8 mouse cellular contexts compared by ENCODE assay signal in genomic region chr17:25222951-25223601, GRCm38 (mm10). TPM values are rescaled to one million over a fixed set of nuclear protein-coding genes. Genes with fewer than 3 reads are reported as not detected.
A peak's percentile ranks its signal among the peaks of the same experiment; 100 is the strongest.
DNase-seq lines count a peak whose midpoint lies in the region; ATAC-seq lines count a peak whose summit lies in the region.

No protein-coding gene starts in this region.

- DNase-seq in cerebellum, adult 9-11 months, result peak; percentile 51
- no peak for DNase-seq in cerebellum, adult 8-10 months
- DNase-seq in thymus, postnatal 10 days (ENCODE audit: low spot score in 2 of 2), result peak; percentile 21 to 27
- no peak for DNase-seq in thymus, adult 18-20 months
- DNase-seq in urinary bladder, postnatal 4 days (ENCODE audit: low spot score in 2 of 2), result no peak
- no peak for DNase-seq in gastrocnemius, postnatal 4 days (ENCODE audit: low spot score in 2 of 2)

- no peak overlapping the region for H3K9ac ChIP-seq in intestine, embryonic 15.5 days
- H3K9ac ChIP-seq in neural tube, embryonic 13.5 days, result peak overlapping the region; percentile 46; the same call in 1 of the 2 replicates

- no peaks in the 10 kb centered on the region for H3K9me3 ChIP-seq in intestine, embryonic 15.5 days
- no peaks in the 10 kb centered on the region for H3K9me3 ChIP-seq in neural tube, embryonic 13.5 days

- peak overlapping the region; percentile 29 for H3K4me3 ChIP-seq in intestine, embryonic 15.5 days (replicated peaks)
- peak overlapping the region; percentile 24 for H3K4me3 ChIP-seq in neural tube, embryonic 13.5 days

- peaks cover 6% of the 10 kb centered on the region for H3K4me1 ChIP-seq in intestine, embryonic 15.5 days (replicated peaks)
- peaks cover 19% of the 10 kb centered on the region for H3K4me1 ChIP-seq in neural tube, embryonic 13.5 days (replicated peaks)

- no peaks in the 10 kb centered on the region for H3K27me3 ChIP-seq in intestine, embryonic 15.5 days (replicated peaks)
- no peaks in the 10 kb centered on the region for H3K27me3 ChIP-seq in neural tube, embryonic 13.5 days

- WGBS in intestine, embryonic 15.5 days, result 50% methylated on average over 6 of the region's 6 CpGs
- WGBS in neural tube, embryonic 13.5 days, result 54% methylated on average over 6 of the region's 6 CpGs

- peak overlapping the region; percentile 59 for H3K4me2 ChIP-seq in intestine, embryonic 15.5 days (replicated peaks)
- H3K4me2 ChIP-seq in neural tube, embryonic 13.5 days, result peak overlapping the region; percentile 58

- no peak overlapping the region for H3K27ac ChIP-seq in intestine, embryonic 15.5 days
- no peak overlapping the region for H3K27ac ChIP-seq in neural tube, embryonic 13.5 days (replicated peaks)

- ATAC-seq in intestine, embryonic 15.5 days, result no peak
- ATAC-seq in neural tube, embryonic 13.5 days (ENCODE audit: low read depth), result no peak

- 0 out of 2 replicates have a peak, but pooled peaks cover 2% of the 10 kb centered on the region for H3K36me3 ChIP-seq in intestine, embryonic 15.5 days
- H3K36me3 ChIP-seq in neural tube, embryonic 13.5 days, result peaks cover 41% of the 10 kb centered on the region

RNA-seq across cellular contexts. Expression of gene Gnptg, which starts 16.8 kb away (rescaled TPM):
- polyA plus RNA-seq in intestine, embryonic 15.5 days (2015; fragmentation: Nextera tagmentation; extraction: Ambion mirVana), result 40.6 and 42.7 TPM in 2 replicates
- 72.4 and 90.8 TPM in 2 replicates for polyA plus RNA-seq in neural tube, embryonic 13.5 days (2015; fragmentation: Nextera tagmentation; extraction: Ambion mirVana)
- 10 to 100 TPM; 14.9 to 16.2 TPM for total RNA-seq in gastrocnemius, postnatal 4 days (2021)

RNA-seq across cellular contexts. Expression of gene Tsr3, which starts 16.9 kb away (rescaled TPM):
- 37.7 and 38.5 TPM in 2 replicates for polyA plus RNA-seq in intestine, embryonic 15.5 days (2015; fragmentation: Nextera tagmentation; extraction: Ambion mirVana)
- polyA plus RNA-seq in neural tube, embryonic 13.5 days (2015; fragmentation: Nextera tagmentation; extraction: Ambion mirVana), result 62.1 and 62.3 TPM in 2 replicates
- 10 to 100 TPM; 25.5 to 26.4 TPM for total RNA-seq in gastrocnemius, postnatal 4 days (2021)

RNA-seq across cellular contexts. Expression of gene Baiap3, which starts 33.1 kb away (rescaled TPM):
- polyA plus RNA-seq in intestine, embryonic 15.5 days (2015; fragmentation: Nextera tagmentation; extraction: Ambion mirVana), result 4.0 and 4.3 TPM in 2 replicates
- polyA plus RNA-seq in neural tube, embryonic 13.5 days (2015; fragmentation: Nextera tagmentation; extraction: Ambion mirVana), result 3.7 and 3.8 TPM in 2 replicates
- total RNA-seq in gastrocnemius, postnatal 4 days (2021), result under 1 TPM in 1 of 2 experiments, not detected in 1; 0.54 TPM

RNA-seq across cellular contexts. Expression of gene Unkl, which starts 34.9 kb away (rescaled TPM):
- polyA plus RNA-seq in intestine, embryonic 15.5 days (2015; fragmentation: Nextera tagmentation; extraction: Ambion mirVana), result 6.0 and 6.6 TPM in 2 replicates
- 9.3 and 11.0 TPM in 2 replicates for polyA plus RNA-seq in neural tube, embryonic 13.5 days (2015; fragmentation: Nextera tagmentation; extraction: Ambion mirVana)
- 10 to 100 TPM in 1 of 2 experiments, 1 to 10 TPM in 1; 9.5 to 12.6 TPM for total RNA-seq in gastrocnemius, postnatal 4 days (2021)

RNA-seq across cellular contexts. Expression of gene BC003965, which starts 38.7 kb away (rescaled TPM):
- polyA plus RNA-seq in intestine, embryonic 15.5 days (2015; fragmentation: Nextera tagmentation; extraction: Ambion mirVana), result 37.4 and 39.5 TPM in 2 replicates
- polyA plus RNA-seq in neural tube, embryonic 13.5 days (2015; fragmentation: Nextera tagmentation; extraction: Ambion mirVana), result 32.6 and 32.7 TPM in 2 replicates
- total RNA-seq in gastrocnemius, postnatal 4 days (2021), result 10 to 100 TPM; 12.5 to 12.9 TPM

Comparison
In these comparisons a context has a peak if more than half of its experiments do, and no peak if none do; other contexts are left out.
1. DNase-seq: peak in cerebellum, adult 9-11 months (single experiment) and thymus, postnatal 10 days (2 of 2); none in cerebellum, adult 8-10 months (single experiment), thymus, adult 18-20 months (0 of 2), urinary bladder, postnatal 4 days (0 of 2) and gastrocnemius, postnatal 4 days (0 of 2).